Mouse (Mus musculus): ENCODE data around the gene Ubiad1. TPM values are rescaled to one million over a fixed set of nuclear protein-coding genes. Genes with fewer than 3 reads are reported as not detected.

The Ubiad1 gene
- polyA plus RNA-seq (2012; ENCODE audit: low replicate concordance): 10.6 and 23.7 TPM in 2 replicates

DNA sequence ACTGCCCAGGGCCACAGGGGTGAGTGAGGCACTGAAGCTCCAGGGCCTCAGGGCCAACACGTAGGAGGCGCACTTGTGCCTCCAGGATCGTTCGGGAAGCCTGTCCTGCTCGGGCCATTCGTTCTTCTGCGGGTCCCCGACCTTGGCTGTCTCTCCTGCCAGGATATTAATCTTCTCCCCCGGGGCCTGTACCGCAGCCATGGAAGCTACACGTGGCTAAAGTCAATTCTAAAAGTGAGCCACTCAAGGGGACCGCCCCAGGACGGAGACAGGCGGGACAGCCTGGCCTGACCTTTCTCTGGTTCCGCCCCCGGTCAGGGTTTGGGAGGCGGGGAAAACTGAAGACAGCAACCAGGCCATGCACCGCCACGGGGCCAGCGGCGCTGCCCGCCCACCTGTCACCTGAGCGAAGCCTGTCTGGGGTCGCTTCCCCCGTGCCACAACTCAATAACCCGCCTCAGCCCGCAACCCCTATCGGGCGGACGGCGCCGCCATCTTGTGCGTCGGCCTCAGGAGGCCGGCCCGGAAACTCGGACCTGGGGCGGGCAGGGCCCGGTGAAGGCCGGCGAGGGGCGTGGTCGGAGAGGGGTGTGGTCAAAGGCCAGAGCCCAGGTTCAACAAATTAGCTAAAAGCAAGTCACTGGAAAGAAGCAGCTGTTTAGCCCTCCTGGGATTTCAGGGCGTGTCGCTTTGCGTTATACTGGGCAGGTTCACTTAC lies at the start of gene Ubiad1:
Gene Ubiad1, minus strand, starts transcription at position 522 of the 718 bp plus-strand sequence.

DNA sequence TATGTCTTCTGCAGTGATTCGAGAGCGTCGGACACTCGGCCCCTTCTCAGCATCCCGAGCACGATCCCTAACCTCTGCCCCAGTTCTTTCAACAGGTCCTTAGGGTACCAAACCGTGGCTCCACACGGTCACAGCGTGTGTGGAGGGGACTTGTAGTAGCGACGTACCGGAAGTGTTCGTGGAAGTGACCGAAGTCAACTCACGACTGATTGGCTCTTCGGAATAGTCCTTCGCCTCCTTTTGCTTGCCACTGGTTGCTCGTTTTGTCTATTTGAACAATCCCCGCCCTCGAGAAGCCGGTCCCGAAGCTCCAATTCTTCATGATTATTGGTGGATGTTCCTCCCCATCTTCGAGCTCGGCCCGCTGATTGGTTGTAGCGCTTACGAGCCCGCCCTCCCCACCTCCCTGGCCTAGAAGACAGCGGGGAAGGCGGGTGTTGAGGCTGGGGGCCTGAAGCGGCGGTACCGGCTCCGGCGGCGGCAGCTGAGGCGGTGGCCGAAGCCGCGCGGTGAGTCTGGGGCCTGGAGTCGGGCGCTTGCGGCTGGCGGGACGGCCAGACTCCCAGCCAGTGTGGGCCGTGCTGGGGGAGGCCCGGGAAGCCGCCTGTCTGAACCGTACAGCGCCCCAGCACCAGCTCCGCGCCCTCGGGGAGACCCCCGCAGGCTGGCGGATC lies 3.7 kb upstream of the Ubiad1 start, which contains the start of gene Mtor:
Gene Mtor, plus strand, starts transcription at position 433 of the 674 bp plus-strand sequence.

Other genes with a start within 250 kb of the Ubiad1 start
- gene Disp3, start 156.8 kb downstream of the Ubiad1 start, polyA plus RNA-seq (2012; ENCODE audit: low replicate concordance): 0.03 and 0.11 TPM in 2 replicates
- 7.3 and 16.3 TPM in 2 replicates for gene Mtor, start 3.8 kb upstream of the Ubiad1 start, polyA plus RNA-seq (2012; ENCODE audit: low replicate concordance)
- 0.63 and 0.78 TPM in 2 replicates for gene Angptl7, start 55.7 kb upstream of the Ubiad1 start, polyA plus RNA-seq (2012; ENCODE audit: low replicate concordance)
- gene Exosc10, start 113.7 kb upstream of the Ubiad1 start, polyA plus RNA-seq (2012; ENCODE audit: low replicate concordance): 28.1 and 29.3 TPM in 2 replicates
- 190 and 191 TPM in 2 replicates for gene Srm, start 146.7 kb upstream of the Ubiad1 start, polyA plus RNA-seq (2012; ENCODE audit: low replicate concordance)
- gene Masp2, start 157.8 kb upstream of the Ubiad1 start, polyA plus RNA-seq (2012; ENCODE audit: low replicate concordance): 0.43 and 0.61 TPM in 2 replicates
- gene Tardbp, start 182.2 kb upstream of the Ubiad1 start, polyA plus RNA-seq (2012; ENCODE audit: low replicate concordance): 2.2 and 39.7 TPM in 2 replicates
- not detected in 2 replicates for gene Gm572, start 198.5 kb upstream of the Ubiad1 start, polyA plus RNA-seq (2012; ENCODE audit: low replicate concordance)

All from leukemia stem cell, adult 10-12 weeks (primary cell).